Mouse (Mus musculus) small intestine, adult 2 months (tissue): ENCODE measurements around the gene Pebp1.
A peak's percentile ranks its signal among the peaks of the same experiment; 100 is the strongest.

Source experiments
- CTCF ChIP-seq: fragments of 200-500 bp; IDR thresholded peaks from 2 replicates; pipeline ENCODE4 v1.5.1; 2012; ENCODE audit warnings: low read depth, mild to moderate bottlenecking, control low read depth, inconsistent platforms, low read length, moderate library complexity, mixed read lengths; ENCODE audit not compliant: insufficient replicate concordance, insufficient read length; ENCODE audit errors: extremely low read depth
- POLR2A ChIP-seq: fragments of 200-500 bp; IDR thresholded peaks from 2 replicates; pipeline ENCODE4 v1.6.1; 2012; ENCODE audit warnings: low read depth, mild to moderate bottlenecking, control low read depth, inconsistent platforms, low read length, moderate library complexity

GRCm38 (mm10) chr5:117274817-117275216, 12.6 kb downstream of the Pebp1 start:
- TF ChIP-seq CTCF (peak; percentile 4; the same call in 1 of the 2 replicates), POLR2A (no peak)
